ENCODE assay signal across 10 mouse cellular contexts in genomic region chr14:48589702-48590325, GRCm38 (mm10).
DNase-seq lines count a peak whose midpoint lies in the region; ATAC-seq lines count a peak whose summit lies in the region.
"Had no signal": no experiment of that assay in that cellular context is flagged by ENCODE, and none has a peak within 500 bp of the region (broad histone marks: within the 10 kb centered on the region; RNA-seq: fewer than 3 reads in every experiment).

No protein-coding gene starts in this region.

- no peak for ATAC-seq in lung, embryonic 16.5 days (ENCODE audit: low read depth)
- ATAC-seq in heart, embryonic 15.5 days (replicated peaks; ENCODE audit: insufficient number of reproducible peaks, insufficient read depth, low FRiP score, low read depth): 0 out of 2 replicates have a peak, but pooled peaks have one; percentile 31
- no peak for ATAC-seq in stomach, embryonic 16.5 days (ENCODE audit: insufficient read depth, low FRiP score)
- ATAC-seq in midbrain, embryonic 15.5 days (replicated peaks): no peak

- peak overlapping the region; percentile 46 for H3K4me2 ChIP-seq in lung, embryonic 16.5 days (ENCODE audit: low read depth, low read length)
- peak overlapping the region; percentile 62 for H3K4me2 ChIP-seq in heart, embryonic 15.5 days
- 0 out of 2 replicates have a peak overlapping the region, but pooled peaks have one; percentile 0 for H3K4me2 ChIP-seq in stomach, embryonic 16.5 days (ENCODE audit: low read depth, low read length)
- H3K4me2 ChIP-seq in midbrain, embryonic 15.5 days: no peak overlapping the region

- peak overlapping the region; percentile 22; the same call in 1 of the 2 replicates for H3K4me3 ChIP-seq in lung, embryonic 16.5 days (ENCODE audit: low read length)
- H3K4me3 ChIP-seq in heart, embryonic 15.5 days: peak overlapping the region; percentile 38
- no peak overlapping the region for H3K4me3 ChIP-seq in stomach, embryonic 16.5 days (replicated peaks; ENCODE audit: low read length)
- no peak overlapping the region for H3K4me3 ChIP-seq in midbrain, embryonic 15.5 days

- no peaks in the 10 kb centered on the region; the same call in 1 of the 2 replicates for H3K27me3 ChIP-seq in lung, embryonic 16.5 days (ENCODE audit: control insufficient read depth, insufficient read depth, low read depth, low read length)
- H3K27me3 ChIP-seq in heart, embryonic 15.5 days: no peaks in the 10 kb centered on the region
- H3K27me3 ChIP-seq in stomach, embryonic 16.5 days (ENCODE audit: control insufficient read depth, insufficient read depth, low read length): no peaks in the 10 kb centered on the region
- H3K27me3 ChIP-seq in midbrain, embryonic 15.5 days (replicated peaks): no peaks in the 10 kb centered on the region

- WGBS in lung, embryonic 16.5 days: 21% methylated on average over 15 of the region's 15 CpGs
- 23% methylated on average over 15 of the region's 15 CpGs for WGBS in heart, embryonic 15.5 days
- 52% methylated on average over 15 of the region's 15 CpGs for WGBS in stomach, embryonic 16.5 days
- WGBS in midbrain, embryonic 15.5 days: 79% methylated on average over 15 of the region's 15 CpGs

- no peaks in the 10 kb centered on the region for H3K36me3 ChIP-seq in lung, embryonic 16.5 days (ENCODE audit: control insufficient read depth, insufficient read depth, low read length)
- H3K36me3 ChIP-seq in heart, embryonic 15.5 days: no peaks in the 10 kb centered on the region
- H3K36me3 ChIP-seq in stomach, embryonic 16.5 days (ENCODE audit: control insufficient read depth, insufficient read depth, low read length): no peaks in the 10 kb centered on the region
- H3K36me3 ChIP-seq in midbrain, embryonic 15.5 days (replicated peaks): no peaks in the 10 kb centered on the region

- no peak overlapping the region for H3K9ac ChIP-seq in lung, embryonic 16.5 days (ENCODE audit: low read length)
- no peak overlapping the region for H3K9ac ChIP-seq in heart, embryonic 15.5 days
- H3K9ac ChIP-seq in stomach, embryonic 16.5 days (ENCODE audit: low read length): no peak overlapping the region
- no peak overlapping the region for H3K9ac ChIP-seq in midbrain, embryonic 15.5 days

- peaks cover 9% of the 10 kb centered on the region for H3K4me1 ChIP-seq in lung, embryonic 16.5 days (replicated peaks; ENCODE audit: control insufficient read depth, insufficient read depth, low read length)
- H3K4me1 ChIP-seq in heart, embryonic 15.5 days (replicated peaks): peaks cover 11% of the 10 kb centered on the region
- H3K4me1 ChIP-seq in stomach, embryonic 16.5 days (ENCODE audit: control insufficient read depth, insufficient read depth, low read length): no peaks in the 10 kb centered on the region
- H3K4me1 ChIP-seq in midbrain, embryonic 15.5 days: peaks cover 6% of the 10 kb centered on the region

- peak; percentile 3 for DNase-seq in adrenal gland, adult 8-10 months
- no peak for DNase-seq in adrenal gland, postnatal 4 days (ENCODE audit: low spot score in 2 of 2)
- DNase-seq in lung, postnatal 36 days: no peak
- DNase-seq in Muller cell, postnatal 12 days (ENCODE audit: inconsistent ontology term): no peak
- DNase-seq: cerebellum, postnatal 10 days; left cerebral cortex, postnatal 4 days had no signal

- no peak overlapping the region for H3K27ac ChIP-seq in lung, embryonic 16.5 days (ENCODE audit: low read length)
- H3K27ac ChIP-seq in heart, embryonic 15.5 days: no peak overlapping the region
- H3K27ac ChIP-seq in stomach, embryonic 16.5 days (ENCODE audit: low read length): no peak overlapping the region
- H3K27ac ChIP-seq in midbrain, embryonic 15.5 days: no peak overlapping the region

- H3K9me3 ChIP-seq in lung, embryonic 16.5 days (ENCODE audit: control insufficient read depth, low read length): no peaks in the 10 kb centered on the region
- no peaks in the 10 kb centered on the region for H3K9me3 ChIP-seq in heart, embryonic 15.5 days (replicated peaks)
- no peaks in the 10 kb centered on the region for H3K9me3 ChIP-seq in stomach, embryonic 16.5 days (replicated peaks; ENCODE audit: control insufficient read depth, low read length)
- H3K9me3 ChIP-seq in midbrain, embryonic 15.5 days: no peaks in the 10 kb centered on the region

Comparison
In these comparisons a context has a peak if more than half of its experiments do, and no peak if none do; other contexts are left out.
1. H3K4me3 ChIP-seq: peak in lung, embryonic 16.5 days (single experiment) and heart, embryonic 15.5 days (single experiment); none in stomach, embryonic 16.5 days (single experiment) and midbrain, embryonic 15.5 days (single experiment).